Mouse (Mus musculus): ENCODE measurements around the gene Inhbb. TPM values are rescaled to one million over a fixed set of nuclear protein-coding genes. Genes with fewer than 3 reads are reported as not detected.

Inhbb gene
- total RNA-seq (2021) = 1 to 10 TPM; 5.5 to 7.7 TPM
- long read RNA-seq, experiment 1, full-length matches to known transcripts = 15 of 16 reads
- long read RNA-seq, experiment 1, partial matches to known transcripts = 0 of 16 reads
- long read RNA-seq, experiment 1, other reads (novel, unspliced or antisense) = 1 of 16 reads
- long read RNA-seq, experiment 2, full-length matches to known transcripts = 3 of 3 reads
- long read RNA-seq, experiment 2, partial matches to known transcripts = 0 of 3 reads
- long read RNA-seq, experiment 2, other reads (novel, unspliced or antisense) = 0 of 3 reads

- DNase-seq = peak; percentile 61
Observed at GRCm38 (mm10) chr1:119421576-119422421, at the start of gene Inhbb. Inhbb (minus strand) TSS chr1:119422248.

GRCm38 (mm10) chr1:119463386-119463785 lies 41.3 kb upstream of the Inhbb start:
- peak; percentile 73 for DNase-seq

- no peak for DNase-seq
Observed at GRCm38 (mm10) chr1:119460062-119460461, 38.0 kb upstream of the Inhbb start.

GRCm38 (mm10) chr1:119457993-119458605 lies 36.1 kb upstream of the Inhbb start:
- peak; percentile 76 for DNase-seq

GRCm38 (mm10) chr1:119457528-119457855 lies 35.4 kb upstream of the Inhbb start:
- peak; percentile 36 for DNase-seq

- DNase-seq = no peak
Observed at GRCm38 (mm10) chr1:119456671-119457527, 34.9 kb upstream of the Inhbb start.

DNA sequence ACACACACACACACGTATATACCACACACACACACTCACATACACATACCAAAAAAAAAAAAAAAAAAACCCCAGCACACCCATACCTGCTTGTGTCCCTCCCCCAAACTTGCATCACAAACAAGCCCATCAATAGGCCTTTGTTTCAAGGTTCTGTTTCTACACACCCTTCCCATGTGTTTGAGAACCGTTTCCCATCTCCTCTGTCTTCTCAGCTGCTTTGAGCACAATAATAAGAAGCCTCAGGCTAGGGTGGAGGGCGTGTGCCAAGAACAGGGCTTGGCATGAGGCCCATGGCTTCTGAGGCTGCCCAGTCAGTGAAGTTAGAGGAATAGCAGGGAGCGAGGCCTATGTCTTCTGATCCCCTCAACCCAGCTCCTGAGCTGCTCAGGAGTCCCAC lies 31.7 kb upstream of the Inhbb start:
- peak; percentile 69 for DNase-seq

GRCm38 (mm10) chr1:119451417-119451816 lies 29.4 kb upstream of the Inhbb start:
- no peak for DNase-seq

GRCm38 (mm10) chr1:119450651-119451345 lies 28.8 kb upstream of the Inhbb start:
- DNase-seq = no peak

DNA sequence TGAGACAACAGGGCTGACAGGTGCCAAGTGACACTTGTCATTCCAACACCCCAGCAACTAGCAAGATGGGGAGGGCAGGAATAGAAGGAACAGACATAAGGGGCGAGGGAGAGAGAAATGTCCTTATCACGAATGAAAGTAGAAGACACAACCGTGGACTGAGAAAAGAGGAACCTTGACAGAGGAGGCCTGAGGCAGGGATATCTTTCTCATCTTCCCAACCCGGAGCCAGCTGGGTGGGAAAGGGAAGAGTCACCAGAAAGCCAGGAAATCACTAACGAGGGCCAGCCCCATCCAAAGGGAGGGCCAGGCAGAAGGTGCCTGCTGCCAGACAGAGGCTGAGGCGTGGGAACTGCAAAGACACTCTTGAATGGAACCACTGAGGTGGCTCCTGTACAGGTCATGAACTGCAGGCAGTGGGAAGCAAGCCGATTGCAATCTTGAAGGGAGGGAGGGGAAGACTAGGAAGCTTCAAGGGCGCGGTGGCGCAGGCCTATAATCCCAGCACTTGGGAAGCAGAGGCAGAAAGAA lies 24.8 kb upstream of the Inhbb start:
- DNase-seq = no peak

DNA sequence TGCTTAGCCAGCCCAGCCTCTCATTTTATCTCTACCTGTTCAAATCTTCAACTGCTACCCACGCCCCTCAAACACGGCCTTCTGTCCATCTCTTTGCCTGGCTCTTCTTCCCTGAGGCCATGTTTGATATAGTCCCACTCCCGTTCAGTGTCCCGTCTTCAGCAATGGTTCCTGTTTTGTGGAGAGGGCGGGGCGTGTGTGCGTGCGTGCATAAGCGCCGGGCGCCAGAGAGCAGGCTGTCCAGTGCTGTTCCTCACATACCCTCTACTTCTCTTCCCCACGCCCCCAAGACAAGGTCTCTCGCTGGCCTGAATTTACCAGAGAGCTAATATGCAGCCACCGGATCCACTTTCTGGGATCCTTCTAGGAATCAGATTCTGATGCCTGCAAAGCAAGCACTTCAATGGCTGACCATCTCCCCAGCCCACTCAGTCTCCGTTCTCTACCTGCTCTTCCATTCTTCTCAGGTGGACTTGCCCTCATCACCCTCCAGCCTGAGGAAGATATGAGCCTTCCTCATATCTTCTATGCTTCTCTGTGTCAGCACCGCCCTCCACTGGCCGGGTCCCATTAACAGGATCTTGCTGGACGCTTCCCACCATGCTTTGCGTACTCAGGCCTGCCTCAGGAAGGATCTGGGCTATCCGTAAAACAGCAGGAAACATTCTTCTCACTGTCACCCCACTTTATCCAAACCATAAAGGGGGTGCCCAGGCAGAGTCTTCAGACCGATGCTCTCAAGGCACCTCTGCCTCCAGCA lies 21.7 kb upstream of the Inhbb start:
- DNase-seq = no peak

DNA sequence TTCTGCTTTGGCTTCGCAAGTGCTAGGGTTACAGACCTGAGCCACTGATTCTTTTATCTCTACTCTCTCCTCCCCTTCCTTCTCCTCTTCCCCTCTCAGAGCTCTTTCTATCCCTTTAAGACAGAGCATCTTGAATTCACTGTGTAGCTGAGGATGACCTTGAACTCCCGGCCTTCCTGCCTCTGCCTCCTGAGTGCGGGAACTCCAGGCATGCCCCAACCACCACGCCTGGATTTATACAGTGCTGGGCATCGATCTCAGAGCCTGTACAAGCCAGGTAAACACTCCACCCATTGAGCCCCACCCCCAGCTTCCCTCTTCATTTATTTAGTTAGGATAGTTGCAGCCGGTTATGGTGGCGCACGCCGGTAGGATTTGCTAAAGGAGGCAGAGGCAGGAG lies 20.9 kb upstream of the Inhbb start:
- DNase-seq = no peak

DNA sequence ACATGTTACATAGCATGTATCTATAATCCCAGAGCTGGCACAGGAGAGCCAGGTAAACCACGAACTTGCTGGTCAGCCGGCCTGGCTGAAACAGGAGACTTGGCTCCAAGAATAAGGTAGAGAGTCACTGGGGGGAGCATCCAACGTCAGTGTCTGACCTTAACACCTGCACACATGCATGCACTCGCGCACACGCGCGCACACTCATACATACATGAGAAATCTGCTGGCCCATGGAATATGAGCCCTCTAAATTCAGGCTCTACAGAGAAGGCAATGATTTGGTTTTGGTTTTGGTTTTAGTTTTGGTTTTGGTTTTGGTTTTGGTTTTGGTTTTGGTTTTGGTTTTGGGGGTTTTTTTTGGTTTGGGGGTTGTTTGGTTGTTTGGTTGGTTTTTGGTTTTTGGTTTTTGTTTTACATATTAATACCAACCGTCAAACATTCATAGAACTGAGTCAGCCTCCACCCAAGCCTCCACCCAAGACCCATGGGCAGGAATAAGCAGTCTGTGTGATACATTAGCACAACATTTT lies 16.1 kb upstream of the Inhbb start:
- no peak for DNase-seq

DNA sequence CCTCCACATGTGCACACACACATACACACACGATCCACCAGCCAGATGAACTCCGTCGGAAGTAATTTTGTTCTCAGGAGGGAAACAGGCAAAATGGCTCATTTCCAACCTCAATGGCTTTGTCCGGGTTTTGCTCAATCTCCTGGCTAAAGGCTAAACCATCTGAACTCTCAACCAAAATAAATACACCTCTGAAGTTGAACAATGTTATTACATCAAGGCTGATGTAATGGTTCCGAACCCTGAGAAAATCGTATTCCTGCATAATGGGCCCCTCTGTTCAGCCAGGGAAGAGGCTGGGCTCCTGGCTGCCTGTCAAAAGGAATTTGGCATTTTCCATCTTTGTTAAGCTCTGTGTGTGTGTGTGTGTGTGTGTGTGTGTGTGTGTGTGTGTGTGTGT lies 15.4 kb upstream of the Inhbb start:
- no peak for DNase-seq

- DNase-seq = no peak
Observed at GRCm38 (mm10) chr1:119424141-119424860, 2.3 kb upstream of the Inhbb start.

DNA sequence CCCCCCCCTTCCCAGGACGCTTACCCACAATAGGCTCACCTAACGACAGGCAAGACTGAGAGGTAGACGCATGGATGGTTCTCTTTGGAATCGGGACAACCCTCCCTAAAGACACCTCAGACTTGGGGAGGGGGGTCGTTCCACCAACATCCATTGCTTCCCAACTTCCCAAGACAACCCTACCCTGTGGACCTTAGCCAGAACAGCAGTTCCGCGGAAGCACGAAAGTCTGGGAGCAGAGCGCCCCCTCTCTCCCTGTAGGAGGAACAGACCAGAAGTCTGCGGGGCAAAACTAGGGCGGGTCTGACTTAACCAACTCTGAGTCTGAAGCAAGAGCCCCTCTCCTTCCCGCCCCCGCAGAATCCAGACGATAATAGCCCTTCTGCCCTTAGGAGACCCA lies 1.5 kb upstream of the Inhbb start:
- DNase-seq = peak; percentile 72

DNA sequence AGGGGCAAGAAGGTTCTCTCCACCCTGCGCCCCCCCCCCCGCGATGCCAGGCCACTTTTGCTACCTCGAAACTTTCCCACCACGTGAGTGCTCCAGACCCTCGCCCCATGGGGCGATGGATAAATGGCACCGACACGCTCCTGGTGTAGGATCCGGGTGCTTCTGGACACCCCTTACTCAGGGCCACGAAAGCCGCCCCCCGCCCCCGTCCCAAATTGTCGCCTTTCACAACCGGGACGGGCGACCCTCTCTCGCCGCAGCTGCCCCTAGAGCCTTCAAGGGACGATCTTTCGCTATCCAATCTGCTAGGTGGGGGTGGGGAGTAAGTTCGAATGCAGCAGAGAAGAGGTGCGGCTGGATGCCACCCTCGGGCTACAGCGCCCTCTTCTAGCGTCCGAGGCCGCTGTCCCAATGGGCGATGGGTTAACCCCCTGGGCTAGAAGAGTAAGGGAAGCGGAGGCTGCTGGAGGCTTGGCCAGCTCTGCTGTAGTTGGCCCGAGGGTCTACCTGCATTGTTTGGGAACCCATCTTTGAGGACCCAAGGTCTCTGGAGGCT lies 490 bp upstream of the Inhbb start:
- DNase-seq = peak; percentile 51

DNA sequence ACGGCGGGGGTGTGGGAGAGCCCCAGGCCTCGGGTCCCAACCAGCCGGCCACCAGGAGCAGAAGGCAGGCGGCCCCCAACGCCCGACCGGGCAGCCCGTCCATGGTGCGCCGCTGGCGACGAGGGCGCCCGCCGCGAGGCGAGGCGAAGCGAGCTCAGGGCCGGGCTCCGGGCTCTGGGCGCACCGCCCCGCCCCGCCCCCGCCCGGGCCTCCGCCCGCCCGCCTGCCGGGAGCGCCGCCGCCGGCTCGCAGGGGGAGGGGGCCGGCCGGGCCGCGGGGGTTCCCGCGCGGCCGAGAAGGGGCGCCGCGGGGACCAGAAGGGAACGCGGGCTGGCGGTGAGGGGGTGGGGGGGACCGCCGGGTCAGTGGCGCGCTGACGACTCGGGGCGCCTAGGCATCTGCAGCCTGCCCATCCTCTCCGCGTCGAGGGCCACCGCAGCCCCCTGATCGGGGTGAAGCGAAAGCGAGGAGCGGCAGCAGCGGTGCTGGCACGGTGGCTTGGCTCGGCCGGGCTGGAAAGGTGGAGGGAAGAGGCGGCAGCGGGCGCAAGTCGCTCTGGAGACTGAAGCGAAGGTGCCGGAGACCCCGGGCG lies 968 bp downstream of the Inhbb start:
- DNase-seq = peak; percentile 70

Data from adrenal gland, postnatal 10 days (tissue).